Mouse (Mus musculus): ENCODE results near the gene Snd1. TPM values are rescaled to one million over a fixed set of nuclear protein-coding genes. Genes with fewer than 3 reads are reported as not detected.

Snd1 gene
- polyA plus RNA-seq, 1 experiment from 2014 or later: 104 TPM

DNA sequence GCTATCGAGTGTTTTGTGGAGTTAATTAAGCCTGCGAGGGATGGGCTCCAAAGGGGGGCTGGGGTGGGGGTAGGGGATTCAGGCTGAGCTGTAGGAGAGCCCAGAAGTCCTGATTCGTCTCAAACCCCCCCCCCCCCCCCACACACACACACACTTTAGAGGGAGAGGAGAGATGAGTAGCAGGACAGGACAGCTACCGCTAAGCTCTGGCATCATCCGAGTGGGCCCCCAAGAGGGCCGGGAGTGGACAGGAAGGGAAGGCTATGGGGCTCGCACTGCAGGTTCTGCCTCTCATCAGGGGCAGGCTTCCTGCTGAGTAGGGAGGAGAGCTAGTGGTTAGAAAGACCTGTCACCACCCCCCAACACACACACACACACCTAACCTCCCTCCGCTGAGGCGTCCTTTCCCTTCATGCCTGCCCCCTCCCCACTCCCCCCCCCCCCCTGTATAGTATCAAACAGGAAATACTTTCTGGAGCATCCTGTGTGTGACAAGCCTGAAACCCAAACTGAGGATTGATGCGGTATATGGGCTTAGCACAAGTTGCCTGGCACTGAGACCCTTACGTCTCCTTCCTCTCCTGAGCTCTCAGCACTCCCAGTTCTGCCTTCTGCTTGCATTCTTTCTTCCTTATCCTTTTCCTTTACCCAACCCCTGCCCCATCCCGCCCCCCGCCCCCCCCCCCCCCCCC is 456.8 kb downstream of the Snd1 start:
- peaks cover 14% of the 10 kb centered on the region; the same call in 1 of the 2 replicates for H3K4me1 ChIP-seq (replicated peaks; ENCODE audit: control insufficient read depth, insufficient read depth, low read length)
- H3K27ac ChIP-seq (ENCODE audit: low read depth, low read length): 0 out of 2 replicates have a peak overlapping the region, but pooled peaks have one; percentile 18
- WGBS: 3% methylated on average over 12 of the region's 13 CpGs
- H3K9ac ChIP-seq (ENCODE audit: low read length): peak overlapping the region; percentile 29; the same call in 1 of the 2 replicates
- ATAC-seq (replicated peaks; ENCODE audit: low FRiP score): peak; percentile 81
- peak overlapping the region; percentile 17; the same call in 1 of the 2 replicates for H3K4me3 ChIP-seq (ENCODE audit: low read depth, low read length)
- H3K27me3 ChIP-seq (ENCODE audit: control insufficient read depth, insufficient read depth, low read length): no peaks in the 10 kb centered on the region
- H3K9me3 ChIP-seq (ENCODE audit: control insufficient read depth, low read length): no peaks in the 10 kb centered on the region
- DNase-seq (ENCODE audit: low spot score): peak; percentile 68
- H3K4me2 ChIP-seq (ENCODE audit: low read depth, low read length, severe bottlenecking): peak overlapping the region; percentile 49
- no peaks in the 10 kb centered on the region for H3K36me3 ChIP-seq (ENCODE audit: control insufficient read depth, insufficient read depth, low read length)

DNA sequence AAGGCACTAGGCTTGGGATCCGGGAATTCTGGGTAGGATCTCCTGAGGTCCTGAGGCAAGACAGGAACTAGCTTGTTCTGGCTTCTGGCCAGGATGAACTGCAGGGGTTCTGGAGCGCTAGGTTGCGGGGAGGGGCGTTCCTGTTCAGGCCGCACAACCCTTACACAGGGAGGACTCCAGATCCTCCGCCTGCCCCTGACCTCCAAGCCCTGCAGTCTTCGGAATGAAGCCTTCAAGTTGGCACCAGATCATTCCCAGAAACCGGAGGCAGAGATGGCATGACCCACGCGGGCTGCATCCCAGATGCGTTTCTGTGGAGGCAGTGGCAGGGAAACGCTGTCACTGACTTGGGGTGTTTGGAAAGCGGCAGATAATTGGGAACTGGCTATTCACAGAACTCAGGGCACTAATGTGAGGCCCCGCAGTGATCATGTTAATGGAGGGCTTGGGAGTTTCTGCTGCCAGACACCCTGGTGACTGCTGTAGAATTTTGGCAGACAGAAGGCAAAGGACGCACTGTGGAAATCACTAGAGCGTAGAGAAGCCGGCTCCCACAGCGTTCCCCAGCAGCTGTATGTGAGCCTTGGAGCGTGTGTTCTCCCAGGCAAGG is 457.5 kb downstream of the Snd1 start:
- Histone ChIP-seq H3K27me3 (ENCODE audit: control insufficient read depth, insufficient read depth, low read length) (no peaks in the 10 kb centered on the region), H3K4me1 (replicated peaks; ENCODE audit: control insufficient read depth, insufficient read depth, low read length) (peaks cover 14% of the 10 kb centered on the region; the same call in 1 of the 2 replicates), H3K36me3 (ENCODE audit: control insufficient read depth, insufficient read depth, low read length) (no peaks in the 10 kb centered on the region), H3K9ac (ENCODE audit: low read length) (peak overlapping the region; percentile 39), H3K27ac (ENCODE audit: low read depth, low read length) (peak overlapping the region; percentile 63; the same call in 1 of the 2 replicates), H3K9me3 (ENCODE audit: control insufficient read depth, low read length) (no peaks in the 10 kb centered on the region), H3K4me3 (ENCODE audit: low read depth, low read length) (peak overlapping the region; percentile 17), H3K4me2 (ENCODE audit: low read depth, low read length, severe bottlenecking) (peak overlapping the region; percentile 49)
- ATAC-seq (replicated peaks; ENCODE audit: low FRiP score) (peak; percentile 75), DNase-seq (ENCODE audit: low spot score) (peak; percentile 74)
- 4% methylated on average over 19 of the region's 19 CpGs for WGBS

DNA sequence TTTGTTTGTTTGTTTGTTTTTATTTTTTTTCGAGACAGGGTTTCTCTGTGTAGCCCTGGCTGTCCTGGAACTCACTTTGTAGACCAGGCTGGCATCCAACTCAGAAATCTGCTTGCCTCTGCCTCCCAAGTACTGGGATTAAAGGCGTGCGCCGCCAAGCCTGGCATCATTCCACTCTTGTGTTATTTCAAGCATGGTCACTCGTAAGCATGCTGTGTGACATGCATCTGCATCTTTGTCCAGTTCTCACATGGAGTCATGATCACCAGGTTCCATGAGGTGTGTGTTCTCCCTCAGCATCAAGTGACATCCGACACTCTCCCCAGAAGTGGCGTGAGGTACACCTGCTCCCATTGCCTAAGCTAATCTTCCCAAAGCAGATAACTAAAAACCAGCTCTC is 460.8 kb downstream of the Snd1 start:
- H3K9me3 ChIP-seq (ENCODE audit: control insufficient read depth, low read length): no peaks in the 10 kb centered on the region
- no peak overlapping the region for H3K4me3 ChIP-seq (ENCODE audit: low read depth, low read length)
- H3K36me3 ChIP-seq (ENCODE audit: control insufficient read depth, insufficient read depth, low read length): no peaks in the 10 kb centered on the region
- no peak overlapping the region for H3K4me2 ChIP-seq (ENCODE audit: low read depth, low read length, severe bottlenecking)
- peaks cover 12% of the 10 kb centered on the region; the same call in 1 of the 2 replicates for H3K4me1 ChIP-seq (replicated peaks; ENCODE audit: control insufficient read depth, insufficient read depth, low read length)
- WGBS: 95% methylated on average over 7 of the region's 7 CpGs
- H3K27ac ChIP-seq (ENCODE audit: low read depth, low read length): no peak overlapping the region
- DNase-seq (ENCODE audit: low spot score) (peak; percentile 20), ATAC-seq (replicated peaks; ENCODE audit: low FRiP score) (no peak)
- no peaks in the 10 kb centered on the region for H3K27me3 ChIP-seq (ENCODE audit: control insufficient read depth, insufficient read depth, low read length)
- H3K9ac ChIP-seq (ENCODE audit: low read length): no peak overlapping the region

DNA sequence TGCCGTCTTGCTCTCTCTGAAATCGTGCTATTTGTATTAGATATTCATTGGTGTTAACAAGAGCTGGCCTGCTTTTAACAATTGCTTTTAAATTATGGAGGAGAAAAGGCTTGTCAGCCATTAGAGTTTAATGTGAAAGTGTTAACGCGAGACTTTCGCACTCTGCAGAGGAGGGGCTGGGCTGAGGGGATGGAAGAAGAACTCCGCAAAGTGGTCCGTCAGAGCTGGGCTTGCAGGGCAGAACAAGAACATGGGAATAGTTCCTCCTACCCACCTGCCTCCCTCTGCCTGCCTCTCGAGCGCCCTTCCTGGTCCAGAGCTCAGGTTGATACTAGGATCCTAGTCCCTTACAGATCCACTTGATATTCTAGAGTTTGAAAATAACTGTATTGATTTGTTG is 472.3 kb downstream of the Snd1 start:
- Histone ChIP-seq H3K9ac (ENCODE audit: low read length) (no peak overlapping the region), H3K9me3 (ENCODE audit: control insufficient read depth, low read length) (no peaks in the 10 kb centered on the region), H3K27ac (ENCODE audit: low read depth, low read length) (no peak overlapping the region), H3K4me3 (ENCODE audit: low read depth, low read length) (no peak overlapping the region), H3K4me2 (ENCODE audit: low read depth, low read length, severe bottlenecking) (no peak overlapping the region), H3K27me3 (ENCODE audit: control insufficient read depth, insufficient read depth, low read length) (no peaks in the 10 kb centered on the region), H3K4me1 (replicated peaks; ENCODE audit: control insufficient read depth, insufficient read depth, low read length) (no peaks in the 10 kb centered on the region), H3K36me3 (ENCODE audit: control insufficient read depth, insufficient read depth, low read length) (no peaks in the 10 kb centered on the region)
- WGBS: 75% methylated on average over 9 of the region's 9 CpGs
- DNase-seq (ENCODE audit: low spot score) (peak; percentile 41), ATAC-seq (replicated peaks; ENCODE audit: low FRiP score) (no peak)

DNA sequence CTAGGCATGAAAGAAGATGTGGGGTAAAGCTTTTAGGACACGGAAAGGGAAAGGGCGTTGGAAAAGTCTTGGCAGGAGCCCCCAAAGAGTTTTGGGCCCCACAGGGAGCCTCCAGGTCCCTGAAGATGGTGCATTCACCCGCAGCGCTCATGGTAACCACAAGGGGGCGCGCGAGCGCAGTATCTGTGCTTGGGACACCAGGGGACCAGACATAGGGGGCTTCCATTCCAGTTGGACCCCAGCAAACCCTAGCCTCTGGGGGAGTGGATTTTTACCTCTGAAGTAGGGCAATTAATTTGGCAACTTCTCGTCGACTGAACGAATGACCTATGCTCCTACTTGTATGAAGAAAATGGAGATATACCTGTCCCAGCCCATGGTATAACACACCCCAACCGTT is 474.3 kb downstream of the Snd1 start:
- DNase-seq (ENCODE audit: low spot score) (peak; percentile 91), ATAC-seq (replicated peaks; ENCODE audit: low FRiP score) (peak; percentile 67; the same call in 1 of the 2 replicates)
- Histone ChIP-seq H3K4me3 (ENCODE audit: low read depth, low read length) (no peak overlapping the region), H3K27ac (ENCODE audit: low read depth, low read length) (no peak overlapping the region), H3K36me3 (ENCODE audit: control insufficient read depth, insufficient read depth, low read length) (no peaks in the 10 kb centered on the region), H3K4me1 (replicated peaks; ENCODE audit: control insufficient read depth, insufficient read depth, low read length) (no peaks in the 10 kb centered on the region), H3K9me3 (ENCODE audit: control insufficient read depth, low read length) (no peaks in the 10 kb centered on the region), H3K9ac (ENCODE audit: low read length) (no peak overlapping the region), H3K27me3 (ENCODE audit: control insufficient read depth, insufficient read depth, low read length) (no peaks in the 10 kb centered on the region), H3K4me2 (ENCODE audit: low read depth, low read length, severe bottlenecking) (no peak overlapping the region)
- WGBS: 18% methylated on average over 12 of the region's 12 CpGs

DNA sequence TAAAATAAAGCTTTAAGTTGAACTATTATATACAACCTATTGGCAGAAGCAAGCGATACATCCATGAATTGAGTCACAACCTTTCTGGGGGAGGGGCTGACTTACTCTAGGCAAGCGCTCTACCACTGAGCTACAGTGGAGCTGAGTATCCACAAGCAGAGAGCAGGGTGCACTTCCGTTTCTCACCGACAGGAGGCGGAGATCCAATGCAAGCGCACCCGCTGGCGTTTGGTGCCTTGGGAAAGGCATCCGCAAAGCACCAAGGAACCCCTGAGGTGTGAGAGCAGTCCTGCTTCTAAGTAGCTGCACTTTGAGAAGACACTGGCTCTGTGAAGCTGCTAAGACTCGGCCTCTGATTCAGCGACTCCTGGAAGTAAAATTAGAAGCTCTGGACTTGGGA is 480.6 kb downstream of the Snd1 start:
- Histone ChIP-seq H3K9ac (ENCODE audit: low read length) (no peak overlapping the region), H3K27ac (ENCODE audit: low read depth, low read length) (no peak overlapping the region), H3K9me3 (ENCODE audit: control insufficient read depth, low read length) (no peaks in the 10 kb centered on the region), H3K36me3 (ENCODE audit: control insufficient read depth, insufficient read depth, low read length) (no peaks in the 10 kb centered on the region), H3K4me3 (ENCODE audit: low read depth, low read length) (no peak overlapping the region), H3K27me3 (ENCODE audit: control insufficient read depth, insufficient read depth, low read length) (no peaks in the 10 kb centered on the region), H3K4me2 (ENCODE audit: low read depth, low read length, severe bottlenecking) (no peak overlapping the region), H3K4me1 (replicated peaks; ENCODE audit: control insufficient read depth, insufficient read depth, low read length) (no peaks in the 10 kb centered on the region)
- WGBS: 14% methylated on average over 11 of the region's 11 CpGs
- DNase-seq (ENCODE audit: low spot score) (peak; percentile 84), ATAC-seq (replicated peaks; ENCODE audit: low FRiP score) (no peak)

DNA sequence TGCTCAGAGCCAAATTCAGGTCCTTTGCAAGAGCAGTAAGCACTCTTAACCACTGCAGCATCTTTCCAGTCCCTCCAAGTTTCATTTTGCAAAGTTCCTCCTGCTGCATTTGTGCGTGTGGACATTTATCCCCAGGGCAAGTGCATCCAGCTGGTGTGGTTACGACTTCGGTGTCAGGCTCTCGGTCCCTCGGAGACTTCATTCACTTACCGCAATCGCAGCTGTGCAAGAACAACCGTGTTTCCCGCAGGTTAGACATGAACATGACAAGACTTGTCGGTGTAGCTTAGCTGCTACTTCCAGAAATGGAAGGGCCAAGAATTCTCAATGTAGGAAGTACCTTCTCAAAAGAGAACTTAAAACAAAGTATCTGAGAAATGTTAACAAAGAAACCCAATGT is 482.5 kb downstream of the Snd1 start:
- Histone ChIP-seq H3K9me3 (ENCODE audit: control insufficient read depth, low read length) (no peaks in the 10 kb centered on the region), H3K4me1 (replicated peaks; ENCODE audit: control insufficient read depth, insufficient read depth, low read length) (no peaks in the 10 kb centered on the region), H3K9ac (ENCODE audit: low read length) (no peak overlapping the region), H3K4me3 (ENCODE audit: low read depth, low read length) (no peak overlapping the region), H3K27me3 (ENCODE audit: control insufficient read depth, insufficient read depth, low read length) (no peaks in the 10 kb centered on the region), H3K36me3 (ENCODE audit: control insufficient read depth, insufficient read depth, low read length) (no peaks in the 10 kb centered on the region), H3K4me2 (ENCODE audit: low read depth, low read length, severe bottlenecking) (no peak overlapping the region), H3K27ac (ENCODE audit: low read depth, low read length) (no peak overlapping the region)
- DNase-seq (ENCODE audit: low spot score): no peak
- ATAC-seq (replicated peaks; ENCODE audit: low FRiP score): no peak
- WGBS: 87% methylated on average over 10 of the region's 10 CpGs

DNA sequence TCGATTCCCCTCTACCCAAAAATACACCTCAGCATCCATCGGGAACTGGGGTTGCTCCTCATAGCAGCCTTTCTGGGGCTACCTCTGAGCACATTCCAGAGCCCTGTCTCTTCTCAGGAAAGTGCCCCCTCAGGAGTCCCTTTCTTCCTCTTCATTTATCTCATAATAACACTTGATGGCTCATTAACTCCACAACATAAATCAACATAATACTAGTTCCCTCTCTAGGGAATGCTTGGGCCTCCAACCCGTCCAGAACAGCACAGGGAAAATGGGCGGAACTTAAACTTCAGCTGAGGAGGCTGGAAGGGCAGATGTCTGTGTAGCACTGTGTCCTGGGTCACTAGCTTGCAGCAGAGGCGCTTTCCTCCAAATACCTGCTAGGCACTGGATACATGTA is 488.2 kb downstream of the Snd1 start:
- ATAC-seq (replicated peaks; ENCODE audit: low FRiP score) (no peak), DNase-seq (ENCODE audit: low spot score) (peak; percentile 28)
- no peak overlapping the region for H3K9ac ChIP-seq (ENCODE audit: low read length)
- H3K27ac ChIP-seq (ENCODE audit: low read depth, low read length): no peak overlapping the region
- H3K36me3 ChIP-seq (ENCODE audit: control insufficient read depth, insufficient read depth, low read length): no peaks in the 10 kb centered on the region
- no peaks in the 10 kb centered on the region for H3K9me3 ChIP-seq (ENCODE audit: control insufficient read depth, low read length)
- H3K4me1 ChIP-seq (replicated peaks; ENCODE audit: control insufficient read depth, insufficient read depth, low read length): no peaks in the 10 kb centered on the region
- no peak overlapping the region for H3K4me3 ChIP-seq (ENCODE audit: low read depth, low read length)
- 59% methylated on average over 5 of the region's 5 CpGs for WGBS
- no peaks in the 10 kb centered on the region for H3K27me3 ChIP-seq (ENCODE audit: control insufficient read depth, insufficient read depth, low read length)
- H3K4me2 ChIP-seq (ENCODE audit: low read depth, low read length, severe bottlenecking): no peak overlapping the region

Data from forebrain, embryonic 11.5 days (tissue).